Mouse (Mus musculus) bone marrow macrophage, adult 2 months (primary cell): ENCODE data around the gene Wbp1.

Source experiments
- CTCF ChIP-seq: IDR thresholded peaks from 2 replicates; pipeline ENCODE4 v1.5.1; 2012; ENCODE audit warnings: low read depth, mild to moderate bottlenecking, low read length, moderate library complexity
- POLR2A ChIP-seq: IDR thresholded peaks from 2 replicates; pipeline ENCODE4 v1.6.1; 2012; ENCODE audit warnings: mild to moderate bottlenecking, low read depth, low read length, borderline replicate concordance

GRCm38 (mm10) chr6:83169872-83170271 lies 48.5 kb upstream of the Wbp1 start:
- TF ChIP-seq CTCF (no peak), POLR2A (no peak)
